Mouse (Mus musculus) ES-E14 (cell line): ENCODE measurements around the gene Pafah1b3. TPM values are rescaled to one million over a fixed set of nuclear protein-coding genes. Genes with fewer than 3 reads are reported as not detected.

Experiments
- DNase-seq: peaks from one replicate; pipeline ENCODE4 v3.0.0-alpha.2; 2013; ENCODE audit warnings: low read depth, low spot score
- H3K27ac ChIP-seq: 2 replicates; pipeline ENCODE4 v1.5.1; 2012; ENCODE audit warnings: low read depth, mild to moderate bottlenecking, low read length, moderate library complexity, mixed read lengths; ENCODE audit not compliant: poor library complexity, insufficient read depth, severe bottlenecking
- H3K36me3 ChIP-seq: 2 replicates; pipeline ENCODE4 v1.6.1; 2012; ENCODE audit warnings: mild to moderate bottlenecking, low read length, moderate library complexity, mixed read lengths; ENCODE audit not compliant: control insufficient read depth, poor library complexity, insufficient read depth, severe bottlenecking
- H3K4me1 ChIP-seq, 2 experiments: fragments of 150-350 bp in 1 of 2; sonication (generic) in 1 of 2; 2 replicates each; pipeline ENCODE4 v1.6.1; 2012; ENCODE audit warnings: low read length in 2 of 2, mild to moderate bottlenecking in 1 of 2, mixed read lengths in 1 of 2; ENCODE audit not compliant: control insufficient read depth in 2 of 2, insufficient read depth in 2 of 2, poor library complexity in 1 of 2
- H3K4me3 ChIP-seq, 2 experiments: fragments of 150-350 bp in 1 of 2; sonication (generic) in 1 of 2; 2 replicates each; pipeline ENCODE4 v1.5.1; 2012; ENCODE audit warnings: low read length in 2 of 2, low read depth in 1 of 2, mild to moderate bottlenecking in 1 of 2, mixed read lengths in 1 of 2; ENCODE audit not compliant: insufficient read depth in 1 of 2, poor library complexity in 1 of 2, severe bottlenecking in 1 of 2
- H3K9ac ChIP-seq: 2 replicates; pipeline ENCODE4 v1.6.1; 2012; ENCODE audit warnings: low read depth, mild to moderate bottlenecking, low read length, mixed read lengths; ENCODE audit not compliant: poor library complexity, insufficient read depth, severe bottlenecking
- H3K9me3 ChIP-seq: fragments of 150-350 bp; sonication (generic); 2 replicates; pipeline ENCODE4 v1.6.1; 2012; ENCODE audit warnings: low read depth, mild to moderate bottlenecking, low read length; ENCODE audit not compliant: control insufficient read depth, insufficient read depth
- CHD2 ChIP-seq: IDR thresholded peaks from 2 replicates; pipeline ENCODE4 v1.6.1; 2014; ENCODE audit warnings: mild to moderate bottlenecking, low read depth, low read length, inconsistent platforms
- HCFC1 ChIP-seq: IDR thresholded peaks from 2 replicates; pipeline ENCODE4 v1.6.1; 2012; ENCODE audit warnings: low read length, inconsistent platforms, borderline replicate concordance; ENCODE audit not compliant: insufficient read depth
- MAFK ChIP-seq: IDR thresholded peaks from 2 replicates; pipeline ENCODE4 v1.6.1; 2014; ENCODE audit warnings: mild to moderate bottlenecking, low read depth, low read length, inconsistent platforms; ENCODE audit not compliant: insufficient read depth
- ZC3H11A ChIP-seq: IDR thresholded peaks from 2 replicates; pipeline ENCODE4 v1.6.1; 2012; ENCODE audit warnings: low read depth, mild to moderate bottlenecking, inconsistent platforms, low read length, borderline replicate concordance
- ZNF384 ChIP-seq: IDR thresholded peaks from 2 replicates; pipeline ENCODE4 v1.6.1; 2012; ENCODE audit warnings: low read depth, low read length, inconsistent platforms
- in situ Hi-C, 2 experiments: fragments of 600-800 bp; cut with MboI; formaldehyde crosslinking; loops; one replicate each; pipeline ENCODE4 v1.15.1; 2025; ENCODE audit warnings: low sequenced_read_pairs in 2 of 2, inconsistent platforms in 1 of 2; ENCODE audit not compliant: unreplicated experiment in 2 of 2
- total RNA-seq: library from RNA; depleted of rRNA; stranded (reverse); fragments of 300-350 nt; gene quantifications from 2 replicates; pipeline ENCODE4 v1.2.3, GENCODE M21; 2012

Gene Pafah1b3
- total RNA-seq, 1 experiment = 76.5 TPM

- Histone ChIP-seq H3K36me3 (no peaks in the 10 kb centered on the region), H3K9ac (peak overlapping the region; percentile 34; the same call in 1 of the 2 replicates), H3K27ac (no peak overlapping the region), H3K9me3 (no peaks in the 10 kb centered on the region), H3K4me1 (peaks cover 9 to 58% of the 10 kb centered on the region in 2 experiments; a peak in 3 of 4 replicates), H3K4me3 (peak overlapping the region; percentile 39 to 42; a peak in 3 of 4 replicates)
- no peak for DNase-seq
- TF ChIP-seq HCFC1 (no peak), CHD2 (no peak), MAFK (no peak), ZNF384 (no peak), ZC3H11A (no peak)
- in situ Hi-C loops = no loop called here
Measured at GRCm38 (mm10) chr7:25272445-25273258, 25.1 kb downstream of the Pafah1b3 start.

GRCm38 (mm10) chr7:25271651-25272444, 25.9 kb downstream of the Pafah1b3 start:
- Histone ChIP-seq H3K27ac (no peak overlapping the region), H3K4me1 (peaks cover 9 to 56% of the 10 kb centered on the region in 2 experiments; a peak in 3 of 4 replicates), H3K9me3 (no peaks in the 10 kb centered on the region), H3K4me3 (peak overlapping the region; percentile 39 to 42; a peak in 2 of 4 replicates), H3K36me3 (no peaks in the 10 kb centered on the region), H3K9ac (no peak overlapping the region)
- DNase-seq = no peak
- TF ChIP-seq ZNF384 (no peak), CHD2 (no peak), ZC3H11A (no peak), HCFC1 (no peak), MAFK (no peak)
- in situ Hi-C loops = no loop called here

GRCm38 (mm10) chr7:25270652-25271633, 26.8 kb downstream of the Pafah1b3 start:
- Histone ChIP-seq H3K36me3 (no peaks in the 10 kb centered on the region), H3K27ac (no peak overlapping the region), H3K4me3 (peak overlapping the region in 1 of 2 experiments; percentile 21; a peak in 2 of 4 replicates), H3K9me3 (no peaks in the 10 kb centered on the region), H3K4me1 (peaks cover 13 to 57% of the 10 kb centered on the region in 2 experiments; a peak in 3 of 4 replicates), H3K9ac (peak overlapping the region; percentile 1)
- TF ChIP-seq ZNF384 (no peak), CHD2 (no peak), ZC3H11A (no peak), HCFC1 (no peak), MAFK (no peak)
- in situ Hi-C loops = no loop called here
- no peak for DNase-seq
